Mouse (Mus musculus): ENCODE measurements around the gene Timm44.

Gene Timm44

GRCm38 (mm10) chr8:4230612-4231351 lies 44.9 kb downstream of the Timm44 start:
- no peak for DNase-seq

DNA sequence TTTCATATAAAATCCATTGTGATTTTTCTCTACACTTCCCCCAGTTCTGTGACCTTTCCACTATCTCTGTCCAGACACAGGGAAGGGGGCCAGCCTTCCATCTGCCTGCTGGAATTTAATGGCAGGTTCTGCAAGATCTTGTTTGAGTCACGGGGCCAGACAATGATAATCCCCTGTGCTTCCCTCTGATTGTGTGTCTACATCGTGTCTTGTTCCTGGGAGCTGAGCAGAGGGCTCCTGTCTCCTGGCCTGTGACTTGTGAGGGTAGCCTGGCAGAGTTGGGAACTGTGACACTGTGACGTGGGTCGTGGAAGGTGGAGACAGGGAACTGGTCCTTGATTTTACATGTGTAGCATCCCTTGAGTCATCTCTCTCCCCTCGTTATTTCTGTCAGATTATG lies 45.9 kb downstream of the Timm44 start:
- DNase-seq, result no peak

DNA sequence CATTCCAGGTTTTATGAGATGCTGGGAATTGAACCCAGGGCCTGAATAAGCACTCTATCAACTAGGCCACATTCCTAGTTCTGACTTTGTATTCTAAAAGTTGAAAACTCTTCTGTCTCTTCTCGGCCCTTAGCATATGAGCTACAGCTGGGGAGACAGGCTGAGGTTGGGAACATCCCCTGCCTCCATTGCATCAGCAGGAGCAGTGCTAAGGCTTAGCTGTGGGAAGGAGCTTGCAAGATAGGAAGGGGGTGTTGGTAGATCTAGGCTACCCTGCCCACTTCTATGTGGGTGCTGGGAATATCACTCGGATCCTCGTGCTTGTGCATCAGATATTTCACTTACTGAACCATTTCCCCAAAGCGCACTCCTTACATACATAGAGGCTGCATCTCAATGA lies 47.8 kb downstream of the Timm44 start:
- no peak for DNase-seq

DNA sequence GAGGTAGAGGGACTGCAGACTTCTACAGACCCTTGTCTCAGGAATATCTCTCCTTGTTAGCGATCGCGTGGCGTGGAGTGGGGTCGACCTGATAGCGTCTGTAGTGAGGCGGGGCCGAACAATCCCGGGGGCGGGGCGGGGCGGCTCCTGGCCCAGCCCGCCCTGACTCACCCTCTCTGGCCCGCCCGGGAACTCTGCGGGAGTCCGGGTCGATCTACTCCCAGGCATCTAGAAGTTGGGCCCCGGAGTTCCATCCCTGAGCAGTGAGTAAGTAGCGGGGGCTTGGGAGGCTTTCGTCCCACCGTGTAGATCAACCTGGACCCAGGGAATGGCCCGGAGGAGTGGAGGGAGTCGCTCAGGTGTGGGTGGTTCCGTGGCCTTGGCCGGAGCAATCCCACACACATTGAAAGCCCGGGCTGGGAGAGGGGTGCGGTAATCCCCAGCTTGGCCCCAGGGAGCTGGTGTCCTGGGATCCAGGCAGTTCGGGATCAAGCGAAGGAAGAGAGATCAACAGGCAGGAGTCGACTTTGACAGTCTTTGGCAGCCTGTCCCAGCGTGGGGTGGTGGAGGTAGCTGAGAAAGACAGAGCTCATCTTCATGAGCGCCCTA lies 48.9 kb downstream of the Timm44 start, which contains the start of gene Lrrc8e:
Lrrc8e (plus strand) TSS at position 89 of the 609 bp plus-strand sequence.
- no peak for DNase-seq

DNA sequence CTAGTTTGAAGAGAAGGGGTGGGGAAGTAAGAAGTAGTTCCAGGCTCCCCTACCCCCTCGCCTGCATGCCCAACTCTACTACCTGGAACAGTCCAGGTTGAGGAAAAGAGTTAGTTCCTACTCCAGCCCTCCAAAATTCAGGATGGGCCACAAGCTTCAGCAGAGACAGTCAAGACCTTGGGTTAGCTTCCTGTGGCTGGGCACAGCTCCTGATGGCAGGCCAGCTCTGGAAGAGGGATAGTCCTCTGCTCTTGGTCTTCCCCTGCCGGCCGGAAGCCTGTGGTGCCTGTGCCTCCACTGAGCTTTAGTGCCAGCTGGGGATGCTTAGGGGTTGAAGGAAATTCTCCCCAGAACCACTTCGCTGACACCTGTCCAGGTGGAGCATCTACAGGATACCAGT lies 49.4 kb downstream of the Timm44 start:
- no peak for DNase-seq

- no peak for DNase-seq
These were observed 53.7 kb downstream of the Timm44 start for GRCm38 (mm10) chr8:4222059-4222458.

DNA sequence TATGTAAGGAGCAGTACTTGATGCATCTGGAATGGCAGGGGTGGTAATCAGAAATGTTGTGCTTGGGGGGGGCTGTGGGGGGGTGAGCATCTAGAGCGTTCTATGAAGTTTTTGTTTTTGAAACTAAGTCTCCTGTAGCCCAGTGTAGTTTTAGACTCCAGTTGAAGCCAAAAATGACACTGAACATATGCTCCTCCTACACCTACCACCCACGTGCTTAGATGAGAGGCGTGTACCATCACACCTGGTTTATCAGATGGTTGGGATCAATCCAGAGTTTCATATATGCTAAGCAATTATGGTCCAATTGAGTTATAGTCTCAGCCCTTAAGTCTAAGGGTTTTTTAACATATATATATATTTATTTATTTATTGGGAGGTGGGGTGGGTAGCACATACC lies 56.1 kb downstream of the Timm44 start:
- DNase-seq, result no peak

GRCm38 (mm10) chr8:4216791-4217621 lies 58.7 kb downstream of the Timm44 start, which contains the start of gene Prr36:
Gene Prr36 (minus strand): TSS chr8:4217459.
- no peak for DNase-seq

DNA sequence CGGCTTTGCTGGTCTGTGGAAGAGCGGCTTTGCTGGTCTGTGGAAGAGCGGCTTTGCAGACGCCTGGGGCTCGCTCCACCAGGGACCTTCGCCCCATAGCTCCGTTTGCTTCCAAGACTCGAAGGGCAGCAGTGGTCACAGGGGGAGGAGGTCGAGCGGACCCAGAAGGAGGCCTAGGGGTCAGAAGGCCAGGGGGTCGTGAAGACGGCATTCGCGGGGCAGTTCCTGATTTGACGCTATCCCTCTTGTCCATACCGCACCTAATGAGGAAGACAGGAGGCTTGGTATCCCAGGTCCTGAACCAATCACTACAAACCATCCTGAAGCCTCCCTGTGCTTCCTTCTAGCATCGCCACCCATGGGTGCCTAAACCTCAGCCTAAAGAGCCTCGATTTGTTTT lies 59.4 kb downstream of the Timm44 start:
- no peak for DNase-seq

- peak; percentile 24 for DNase-seq
These were observed 61.4 kb downstream of the Timm44 start for GRCm38 (mm10) chr8:4214006-4214980.

DNA sequence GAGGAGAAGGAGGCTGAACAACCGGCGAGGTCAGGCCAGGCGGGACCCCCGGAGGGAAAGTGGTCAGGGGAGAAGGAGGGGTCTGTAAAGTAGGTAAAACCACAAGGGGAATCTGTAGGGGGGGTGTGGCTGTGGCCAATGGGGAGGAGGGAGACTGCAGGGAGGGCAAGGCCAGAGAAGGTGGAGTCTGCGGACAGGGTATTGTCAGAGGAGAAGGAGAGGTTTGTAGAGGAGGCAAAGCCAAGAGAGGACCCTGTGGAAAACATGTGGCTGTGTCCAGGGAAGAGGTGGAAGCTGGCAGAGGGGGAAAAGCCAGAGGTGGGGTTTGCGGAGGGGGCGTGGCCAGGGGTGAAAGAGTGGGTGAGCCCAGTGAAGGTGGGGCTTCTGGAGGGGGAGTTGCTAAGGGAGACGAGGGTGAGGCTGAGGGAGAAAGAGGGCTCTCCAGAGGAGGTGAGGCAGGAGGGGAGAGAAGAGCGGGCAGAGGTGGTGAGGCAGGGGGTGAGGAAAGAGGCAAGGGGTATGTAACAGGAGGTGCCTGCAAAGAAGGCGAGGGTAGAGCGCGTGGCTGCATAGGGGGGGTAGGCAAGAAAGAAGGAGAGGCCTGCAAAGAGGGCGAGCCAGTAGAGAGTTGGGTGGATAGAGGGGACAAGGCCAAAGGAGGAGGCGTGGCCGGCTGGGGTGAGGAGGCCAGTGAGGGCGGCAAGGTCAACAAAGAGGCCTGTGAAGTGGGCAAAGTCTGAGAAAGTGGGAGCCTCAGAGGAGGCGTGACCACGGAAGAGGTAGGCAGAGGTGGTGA lies 62.3 kb downstream of the Timm44 start:
- DNase-seq, result peak; percentile 42

GRCm38 (mm10) chr8:4212809-4213209 lies 62.9 kb downstream of the Timm44 start:
- no peak for DNase-seq

DNA sequence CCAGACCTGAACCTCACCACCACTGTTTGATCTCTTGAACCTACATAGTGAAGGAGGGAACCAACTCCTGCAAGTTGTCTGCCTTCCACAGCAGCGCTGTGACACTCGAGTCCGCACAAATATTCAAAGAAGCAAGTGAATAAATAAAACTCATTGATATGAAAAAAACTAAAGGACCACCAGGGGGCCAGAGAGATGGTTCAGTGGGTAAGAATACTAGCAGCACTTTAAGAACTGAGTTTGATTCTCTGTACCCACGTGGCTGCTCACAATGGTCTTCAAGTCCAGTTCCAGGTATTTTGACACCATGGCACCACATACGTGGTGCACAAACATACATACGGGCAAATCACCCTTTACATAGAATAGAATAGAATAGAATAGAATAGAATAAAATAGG lies 64.6 kb downstream of the Timm44 start:
- DNase-seq, result no peak

Data from kidney, adult 18-20 months (tissue).